Mouse (Mus musculus) MEL-GATA-1-ER (cell line): ENCODE data around the gene Ift74.
A peak's percentile ranks its signal among the peaks of the same experiment; 100 is the strongest.
"Not testable (repeated sequence)": the region's sequence is repeated elsewhere in the genome, so short reads cannot be mapped to it uniquely, and the experiment has no call there.

Experiments used
- DNase-seq: peaks from one replicate; pipeline ENCODE4 v3.0.0-alpha.2; 2012; ENCODE audit warnings: low read depth; ENCODE audit errors: extremely low read depth

Gene Ift74

GRCm38 (mm10) chr4:94613972-94614626, at the start of gene Ift74:
TSS of gene Ift74 (plus strand) at chr4:94614491.
- DNase-seq = peak; percentile 72

DNA sequence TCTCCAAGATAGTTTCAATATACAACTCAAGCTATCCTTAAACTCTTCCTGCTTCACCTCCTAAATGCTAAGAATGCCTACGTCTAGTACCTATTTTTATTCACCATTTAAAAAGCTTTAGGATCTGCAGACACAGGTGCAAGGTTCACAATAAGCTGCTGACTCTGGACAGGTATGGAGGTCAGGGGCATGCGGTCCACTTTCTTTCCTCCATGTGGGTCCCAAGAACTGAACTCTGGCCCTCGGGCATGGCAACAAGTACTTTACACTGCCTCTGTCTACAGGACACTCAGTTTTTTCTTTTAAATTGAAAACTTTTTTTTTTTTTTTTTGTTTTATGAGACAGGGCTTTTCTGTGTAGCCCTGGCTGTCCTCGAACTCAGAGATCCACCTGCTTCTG, 41.6 kb upstream of the Ift74 start:
- no peak for DNase-seq

GRCm38 (mm10) chr4:94591765-94592381, 22.4 kb upstream of the Ift74 start:
- no peak for DNase-seq

DNA sequence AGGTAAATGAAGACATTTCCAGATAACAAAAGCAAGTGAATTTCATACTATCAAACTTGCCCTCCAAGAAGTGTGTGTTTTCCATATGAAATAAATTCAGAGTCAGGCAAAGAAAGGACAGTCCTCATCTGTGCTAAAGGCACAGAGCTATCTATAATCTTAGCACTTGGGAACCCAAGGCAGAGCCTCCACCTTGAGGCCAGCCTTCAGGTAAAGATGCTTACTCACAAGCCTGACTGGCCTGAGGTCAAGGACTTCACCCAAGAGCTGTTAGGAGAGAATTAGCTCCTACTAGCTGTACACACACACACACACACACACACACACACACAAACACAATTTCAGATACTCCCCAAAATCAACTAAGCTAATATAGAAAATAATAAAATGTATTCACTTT, 21.6 kb upstream of the Ift74 start:
- DNase-seq = no peak

DNA sequence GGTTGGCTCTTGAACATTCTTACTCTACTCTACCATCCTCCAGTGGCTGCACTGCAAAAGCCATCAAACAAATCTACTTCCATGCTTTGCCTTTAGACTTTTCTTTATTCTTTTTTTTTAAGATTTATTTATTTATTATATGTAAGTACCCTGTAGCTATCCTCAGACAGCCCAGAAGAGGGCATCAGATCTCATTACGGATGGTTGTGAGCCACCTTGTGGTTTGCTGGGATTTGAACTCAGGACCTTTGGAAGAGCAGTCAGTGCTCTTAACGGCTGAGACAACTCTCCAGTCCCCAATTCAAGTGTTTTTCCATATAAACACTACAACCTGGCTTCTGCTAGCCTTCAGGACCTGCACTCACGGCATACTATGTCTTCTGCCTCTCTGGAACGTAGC, 12.9 kb upstream of the Ift74 start:
- no peak for DNase-seq

GRCm38 (mm10) chr4:94602496-94603030, 11.7 kb upstream of the Ift74 start:
- no peak for DNase-seq

DNA sequence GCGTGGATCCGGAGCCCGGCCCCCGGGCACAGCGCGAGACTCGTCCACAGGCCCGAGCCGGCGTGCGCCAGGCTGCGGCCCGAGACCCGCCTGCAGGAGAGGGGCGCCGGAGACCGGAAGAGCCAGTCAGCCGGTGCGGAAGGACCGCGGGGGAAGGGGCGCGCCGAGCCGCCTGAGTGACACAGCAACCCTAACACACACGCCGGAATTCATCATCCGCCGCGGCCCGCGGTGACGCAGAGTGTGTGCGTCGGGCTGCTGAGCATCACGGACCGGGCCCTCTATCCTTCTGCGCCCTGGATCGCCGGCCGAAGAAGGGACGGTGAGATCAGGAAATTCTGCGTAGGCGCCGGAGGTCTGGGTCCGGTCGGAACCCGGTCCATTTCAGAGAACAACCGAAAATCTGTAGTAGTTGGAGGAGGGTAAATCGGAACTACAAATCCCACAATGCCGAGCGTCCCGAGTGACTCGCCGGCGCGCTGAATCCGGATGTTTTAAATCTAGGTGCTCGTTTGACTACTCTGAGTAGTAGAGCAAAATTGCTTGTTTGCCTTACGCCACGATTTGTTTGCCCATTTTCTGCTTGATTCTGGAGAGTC, 11.2 kb upstream of the Ift74 start, which contains the start of gene Plaa:
Gene Plaa, minus strand, starts transcription at position 214 of the 599 bp plus-strand sequence.
- DNase-seq = peak; percentile 79

DNA sequence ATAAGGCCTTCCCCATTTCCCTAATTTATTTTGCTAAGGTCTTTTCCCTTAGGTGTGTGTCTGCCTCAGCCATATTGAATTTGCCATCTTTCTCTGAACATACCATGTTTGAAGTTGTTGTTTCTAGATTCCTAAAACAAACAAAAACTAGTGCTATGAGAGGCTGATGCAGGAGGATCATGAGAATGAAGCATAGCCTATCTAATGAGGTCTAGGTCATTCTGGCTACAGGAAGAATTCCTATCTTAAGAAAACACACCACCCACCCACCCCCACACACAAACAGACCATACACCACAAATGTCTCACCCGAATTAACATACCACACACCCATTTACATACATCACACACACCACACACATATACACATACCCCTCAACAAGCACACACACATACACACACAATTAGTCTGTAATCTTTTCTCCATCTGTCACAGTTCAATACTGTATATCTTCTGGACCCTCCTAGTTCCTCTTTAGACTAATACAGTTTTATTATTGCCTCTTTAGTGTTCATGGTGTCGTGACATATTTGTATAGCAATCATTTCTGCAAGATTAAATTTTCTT, 9.8 kb upstream of the Ift74 start:
- DNase-seq = no peak

DNA sequence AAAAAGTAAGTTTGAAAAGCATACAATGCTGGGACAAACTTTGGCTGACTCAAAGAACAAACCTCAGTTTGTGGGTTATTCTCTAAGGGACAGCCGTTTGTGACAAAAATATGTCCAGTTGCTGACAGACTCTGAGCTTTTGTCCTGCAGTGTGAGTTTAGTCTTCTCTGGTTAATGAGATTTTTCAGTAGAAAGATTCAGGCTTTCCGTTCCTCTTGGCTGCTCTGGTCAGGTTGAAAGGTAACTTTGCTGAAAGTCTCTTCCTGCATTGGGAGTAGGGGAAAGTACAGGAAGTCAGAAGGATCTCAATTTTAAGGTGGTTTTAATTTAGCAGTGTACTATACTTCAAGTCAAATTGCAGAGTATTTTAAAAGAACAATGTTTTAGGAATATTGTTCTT, 8.7 kb upstream of the Ift74 start:
- no peak for DNase-seq

DNA sequence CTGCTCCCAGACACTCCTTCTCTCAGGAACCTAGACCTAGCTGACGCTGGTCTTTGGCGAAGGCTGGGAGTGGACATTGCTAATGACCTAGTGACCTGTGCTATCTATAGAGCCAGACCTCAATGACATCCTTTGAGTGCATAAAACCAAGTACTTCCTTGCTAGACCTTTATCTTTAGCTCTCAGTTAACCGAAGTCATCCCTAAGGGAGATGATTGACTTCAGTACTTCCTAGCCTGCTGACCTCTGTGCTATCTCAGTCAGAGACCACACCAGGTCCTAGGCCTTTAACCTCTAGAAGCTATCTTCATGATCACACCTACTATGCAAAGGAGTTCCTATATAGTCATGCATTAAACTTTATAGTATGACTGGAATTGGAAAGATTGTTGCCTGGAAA, 4.0 kb upstream of the Ift74 start:
- DNase-seq = no peak

- no peak for DNase-seq
These were observed 326 bp downstream of the Ift74 start for GRCm38 (mm10) chr4:94614627-94615006.

- no peak for DNase-seq
These were observed 5.8 kb downstream of the Ift74 start for GRCm38 (mm10) chr4:94620077-94620476.

GRCm38 (mm10) chr4:94643141-94643540, 28.9 kb downstream of the Ift74 start:
- no peak for DNase-seq

DNA sequence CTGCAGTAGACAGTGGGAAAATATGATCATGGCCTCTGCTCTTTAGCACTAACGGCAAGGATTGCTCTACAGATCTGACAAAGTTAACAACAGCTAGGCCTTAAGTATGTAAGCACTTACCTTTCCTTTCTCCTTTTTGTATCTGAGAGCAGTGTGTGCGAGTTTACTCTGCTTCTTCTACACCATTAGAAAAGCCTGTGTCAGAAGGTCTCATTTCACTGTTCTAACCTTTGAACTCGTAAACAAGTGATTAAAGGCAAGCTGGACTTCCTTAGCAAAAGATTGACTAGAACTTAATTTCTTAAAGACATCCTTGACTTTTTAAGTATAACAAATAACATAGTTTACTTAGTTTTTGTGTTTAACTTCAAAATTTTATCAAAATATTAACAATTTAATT, 35.6 kb downstream of the Ift74 start, which contains the start of gene Lrrc19:
Gene Lrrc19, minus strand, starts transcription at position 225 of the 400 bp plus-strand sequence.
- no peak for DNase-seq

DNA sequence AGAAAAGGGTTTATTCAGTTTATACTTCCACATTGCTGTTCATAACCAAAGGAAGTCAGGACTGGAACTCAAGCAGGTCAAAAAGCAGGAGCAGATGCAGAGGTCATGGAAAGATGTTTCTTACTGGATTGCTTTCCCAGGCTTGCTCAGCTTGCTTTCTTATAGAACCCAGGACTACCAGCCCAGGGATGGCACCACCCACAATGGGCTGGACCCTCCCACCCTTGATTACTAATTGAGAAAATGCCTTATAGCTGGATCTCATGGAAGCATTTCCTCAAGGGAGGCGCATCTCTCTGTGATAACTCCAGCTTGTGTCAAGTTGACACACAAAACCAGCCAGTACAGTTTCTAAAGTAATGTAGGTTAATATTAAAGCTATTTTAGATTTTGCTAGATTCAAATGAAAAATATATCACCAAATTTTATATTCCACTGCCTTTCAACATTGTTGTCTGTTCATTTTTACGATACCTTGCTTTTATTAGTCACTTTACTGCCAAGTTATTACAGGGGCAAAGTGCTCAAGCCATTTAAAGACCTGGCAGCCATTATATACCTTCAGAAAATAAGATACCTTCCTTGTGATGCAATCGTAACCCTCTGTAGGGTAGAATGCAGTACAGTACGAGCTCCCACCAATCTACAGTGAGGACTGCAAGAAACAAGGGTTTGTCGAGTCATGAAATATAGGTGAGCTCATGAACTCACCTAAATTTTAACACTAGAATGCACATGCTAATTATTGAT, 36.3 kb downstream of the Ift74 start:
- not testable (repeated sequence) for DNase-seq

GRCm38 (mm10) chr4:94669718-94670117, 55.4 kb downstream of the Ift74 start:
- no peak for DNase-seq

GRCm38 (mm10) chr4:94680662-94681061, 66.4 kb downstream of the Ift74 start:
- no peak for DNase-seq

DNA sequence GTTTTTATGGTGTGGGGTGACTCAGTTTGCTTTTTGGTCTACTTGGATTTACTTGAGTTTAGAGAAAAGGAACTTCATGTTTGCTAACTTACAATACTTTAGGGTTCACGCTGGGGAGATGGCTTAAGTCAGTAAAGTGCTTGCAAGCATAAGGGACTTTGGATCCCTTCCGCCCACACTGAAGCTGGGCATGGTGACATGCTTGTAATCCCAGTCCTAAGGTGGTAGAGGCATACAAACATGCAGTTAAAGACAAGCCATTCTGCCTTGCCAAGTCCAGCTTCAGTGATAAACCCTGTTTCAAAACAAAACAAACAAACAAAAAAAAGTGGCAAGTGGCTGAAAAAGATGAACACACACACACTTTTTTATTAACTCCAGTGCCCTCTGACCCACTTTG, 66.9 kb downstream of the Ift74 start:
- DNase-seq = no peak

GRCm38 (mm10) chr4:94682029-94682428, 67.7 kb downstream of the Ift74 start:
- peak; percentile 75 for DNase-seq

DNA sequence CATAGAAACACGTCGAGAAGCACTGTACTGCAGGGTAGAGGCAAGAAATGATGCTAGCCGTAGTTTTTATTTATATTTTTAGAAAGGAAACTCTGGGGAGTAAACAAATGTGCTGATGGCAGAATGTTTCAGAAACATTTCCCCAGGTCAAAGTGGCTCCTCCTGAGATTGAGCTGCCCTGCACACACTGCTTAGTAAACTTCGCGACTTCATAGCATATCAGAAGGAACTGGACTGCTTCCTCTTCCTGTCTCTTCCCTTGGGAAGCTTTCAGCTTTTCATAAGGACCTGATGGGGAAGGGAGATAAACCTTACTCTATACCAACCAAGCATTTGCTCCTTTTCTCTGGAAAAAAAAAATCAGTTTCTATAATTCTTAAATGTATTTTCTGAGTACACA, 69.0 kb downstream of the Ift74 start:
- DNase-seq = no peak

GRCm38 (mm10) chr4:94689804-94690203, 75.5 kb downstream of the Ift74 start:
- not testable (repeated sequence) for DNase-seq
